Mouse (Mus musculus): ENCODE results near the gene Trmt1l.

DNA sequence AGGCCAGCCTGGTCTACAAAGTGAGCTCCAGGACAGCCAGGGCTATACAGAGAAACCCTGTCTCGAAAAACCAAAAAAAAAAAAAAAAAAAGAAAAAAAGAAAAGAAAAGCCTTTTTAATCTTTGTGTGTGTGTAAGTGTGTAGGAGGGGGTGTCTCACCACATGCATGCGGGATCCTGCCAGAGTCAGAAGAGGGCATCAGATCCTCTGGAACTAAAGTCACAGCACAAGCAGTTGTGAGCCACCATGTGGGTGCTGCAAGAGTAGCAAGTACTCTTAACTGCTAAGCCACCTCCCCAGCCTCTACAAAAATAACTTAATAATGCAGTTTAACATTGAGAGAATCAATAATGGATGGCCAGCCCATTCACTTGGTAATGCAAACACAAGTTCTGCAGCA, 22.5 kb downstream of the Trmt1l start:
- no peak for TF ChIP-seq CTCF (IDR thresholded peaks at IDR 0.05; ENCODE audit: low read depth, low read length)
- no peak for TF ChIP-seq GATA1 (IDR thresholded peaks at IDR 0.05; ENCODE audit: borderline replicate concordance, low read length)
- no peak for TF ChIP-seq POLR2AphosphoS5 (IDR thresholded peaks at IDR 0.05; ENCODE audit: insufficient replicate concordance, low read depth, low read length)
- no peak for TF ChIP-seq TAL1 (conservative IDR thresholded peaks at IDR 0.05; ENCODE audit: low read depth, low read length)
- no peak for TF ChIP-seq GATA2 (IDR thresholded peaks at IDR 0.05; ENCODE audit: borderline replicate concordance, low read depth, low read length)
